Mouse (Mus musculus) forebrain, embryonic 12.5 days (tissue): ENCODE measurements at regions not wholly inside any gene's neighbourhood (a gene's known extent, or its start where the extent isn't known, plus 50 kb on each side); places are given as distances from the start of the nearest gene placed in this dataset.

Source experiments
- ATAC-seq: fragments of 200-750 bp; cut with Nextera tagmentation; 2 replicates; pipeline ENCODE4 v1.8.0; 2017; ENCODE audit warnings: moderate TSS enrichment; ENCODE audit not compliant: low FRiP score
- H3K27ac ChIP-seq: fragments of 300-500 bp; sonication (generic); 2 replicates; pipeline ENCODE4 v1.5.1; 2016; ENCODE audit warnings: mild to moderate bottlenecking
- H3K27me3 ChIP-seq: fragments of 300-500 bp; sonication (generic); 2 replicates; pipeline ENCODE4 v1.6.1; 2016; ENCODE audit warnings: mild to moderate bottlenecking
- H3K36me3 ChIP-seq: fragments of 300-500 bp; sonication (generic); replicated peaks from 2 replicates; pipeline ENCODE4 v1.6.1; 2016; ENCODE audit warnings: mild to moderate bottlenecking
- H3K4me1 ChIP-seq: fragments of 300-500 bp; sonication (generic); 2 replicates; pipeline ENCODE4 v1.6.1; 2016
- H3K4me2 ChIP-seq: fragments of 300-500 bp; sonication (generic); 2 replicates; pipeline ENCODE4 v1.6.1; 2016; ENCODE audit warnings: mild to moderate bottlenecking, moderate library complexity
- H3K4me3 ChIP-seq: fragments of 300-500 bp; sonication (generic); replicated peaks from 2 replicates; pipeline ENCODE4 v1.5.1; 2016; ENCODE audit warnings: mild to moderate bottlenecking
- H3K9ac ChIP-seq: fragments of 300-500 bp; sonication (generic); 2 replicates; pipeline ENCODE4 v1.6.1; 2016; ENCODE audit warnings: mild to moderate bottlenecking
- H3K9me3 ChIP-seq: fragments of 300-500 bp; sonication (generic); 2 replicates; pipeline ENCODE4 v1.6.1; 2016
- WGBS: fragments of 180-500 bp; shearing (Covaris S2); methylation state at CpG from one replicate; pipeline ENCODE4 v1.1.7; 2016; 5-methylcytosine and 5-hydroxymethylcytosine counted together

GRCm38 (mm10) chr15:45171605-45172004 lies 5037.4 kb downstream of the 9330182O14Rik start:
- no peak overlapping the region for H3K27ac ChIP-seq
- WGBS = 97% methylated on average over 1 of the region's 1 CpGs
- H3K4me1 ChIP-seq = no peaks in the 10 kb centered on the region

GRCm38 (mm10) chr15:45178341-45178740 lies 5044.2 kb downstream of the 9330182O14Rik start:
- H3K27me3 ChIP-seq = no peaks in the 10 kb centered on the region
- H3K4me1 ChIP-seq = no peaks in the 10 kb centered on the region
- H3K9me3 ChIP-seq = no peaks in the 10 kb centered on the region
- 69% methylated on average over 2 of the region's 2 CpGs for WGBS
- H3K9ac ChIP-seq = no peak overlapping the region
- ATAC-seq = no peak
- H3K36me3 ChIP-seq = no peaks in the 10 kb centered on the region
- no peak overlapping the region for H3K4me3 ChIP-seq
- H3K4me2 ChIP-seq = no peak overlapping the region
- no peak overlapping the region for H3K27ac ChIP-seq

More at GRCm38 (mm10) chr15:45171605-45172004, 5037.4 kb downstream of the 9330182O14Rik start:
- Histone ChIP-seq H3K27me3 (no peaks in the 10 kb centered on the region), H3K9me3 (no peaks in the 10 kb centered on the region), H3K4me2 (no peak overlapping the region), H3K36me3 (no peaks in the 10 kb centered on the region), H3K4me3 (no peak overlapping the region), H3K9ac (no peak overlapping the region)
- no peak for ATAC-seq

DNA sequence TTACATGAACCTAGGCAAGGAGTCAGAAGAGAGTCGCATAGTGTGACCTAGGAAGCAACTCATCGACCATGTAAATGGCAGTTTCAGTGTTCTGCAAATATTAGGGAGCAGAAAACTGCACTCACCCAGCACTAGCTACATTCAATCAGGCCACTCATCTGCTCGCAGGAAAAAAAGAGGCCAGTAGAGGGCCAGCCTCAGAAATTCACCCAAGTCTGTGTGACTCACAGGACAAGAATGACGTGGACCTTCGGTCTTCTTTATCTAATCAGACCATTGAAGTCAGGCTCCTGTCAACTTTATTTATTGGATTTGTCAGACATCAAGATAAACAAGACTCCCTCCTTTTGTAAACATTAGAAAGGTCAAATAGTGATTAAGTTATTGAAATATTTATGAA lies 5046.0 kb downstream of the 9330182O14Rik start:
- H3K27me3 ChIP-seq = no peaks in the 10 kb centered on the region
- H3K36me3 ChIP-seq = no peaks in the 10 kb centered on the region
- 53% methylated on average over 5 of the region's 5 CpGs for WGBS
- no peak overlapping the region for H3K4me2 ChIP-seq
- no peaks in the 10 kb centered on the region for H3K9me3 ChIP-seq
- no peak overlapping the region for H3K4me3 ChIP-seq
- no peak overlapping the region for H3K27ac ChIP-seq
- ATAC-seq = peak; percentile 46
- no peak overlapping the region for H3K9ac ChIP-seq
- no peaks in the 10 kb centered on the region for H3K4me1 ChIP-seq
